Mouse (Mus musculus): Measurements from ENCODE around the gene Gclc.

Gene Gclc

GRCm38 (mm10) chr9:77753853-77754727 lies at the start of gene Gclc:
Gclc (plus strand) TSS chr9:77754535.
- peak; percentile 86 to 96 for DNase-seq

DNA sequence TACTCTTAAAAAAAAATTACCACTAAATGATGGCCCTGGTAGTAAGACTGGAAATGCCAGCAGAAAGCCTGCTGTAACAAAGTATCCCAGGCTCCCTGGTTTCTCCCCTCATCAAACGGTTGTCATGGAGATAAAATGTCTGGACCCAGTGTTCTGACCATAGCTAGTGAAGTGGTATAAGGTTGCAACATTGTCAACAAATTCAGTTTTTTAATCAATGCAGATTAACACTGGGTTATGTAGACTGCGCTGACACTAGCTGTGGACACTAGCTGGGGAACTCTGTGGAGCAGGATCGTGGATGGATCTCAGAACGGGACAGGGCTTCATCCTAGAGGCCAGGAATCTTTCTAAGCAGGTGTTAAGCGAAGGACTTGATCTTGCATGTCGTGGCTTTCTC lies 47.8 kb upstream of the Gclc start:
- DNase-seq = no peak

DNA sequence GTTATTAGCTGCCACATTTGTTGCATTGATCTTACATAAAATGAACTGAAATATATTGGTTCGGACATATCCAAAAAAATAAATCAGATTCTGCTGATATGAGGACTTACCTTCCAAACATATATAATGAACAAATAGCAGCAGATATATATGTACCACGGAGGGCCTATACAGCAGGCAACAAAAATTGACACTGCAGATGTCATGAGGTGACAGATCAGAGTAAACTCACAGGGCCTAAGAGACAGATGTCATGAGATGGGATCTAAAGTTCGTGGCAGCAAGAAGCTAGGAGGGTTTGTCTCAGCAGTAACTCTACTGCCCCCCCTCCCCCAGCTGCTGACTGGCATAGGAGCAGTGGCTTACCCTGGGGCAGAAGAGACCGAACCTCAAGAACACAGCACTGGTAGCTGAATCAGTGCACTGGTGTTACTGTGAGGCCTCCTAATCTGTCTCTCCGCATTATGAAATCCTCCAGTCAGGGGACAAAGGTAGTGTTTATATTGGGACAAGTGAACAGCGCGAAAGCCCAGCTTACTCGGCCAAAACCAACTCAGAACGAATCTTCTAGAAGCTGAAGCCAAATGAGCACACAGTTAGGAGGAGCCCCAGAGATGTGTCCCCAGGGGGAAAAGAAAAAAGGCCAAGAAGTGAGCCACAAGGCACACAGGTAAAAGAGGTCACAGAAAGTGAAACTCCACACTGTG lies 46.7 kb upstream of the Gclc start:
- no peak for DNase-seq

DNA sequence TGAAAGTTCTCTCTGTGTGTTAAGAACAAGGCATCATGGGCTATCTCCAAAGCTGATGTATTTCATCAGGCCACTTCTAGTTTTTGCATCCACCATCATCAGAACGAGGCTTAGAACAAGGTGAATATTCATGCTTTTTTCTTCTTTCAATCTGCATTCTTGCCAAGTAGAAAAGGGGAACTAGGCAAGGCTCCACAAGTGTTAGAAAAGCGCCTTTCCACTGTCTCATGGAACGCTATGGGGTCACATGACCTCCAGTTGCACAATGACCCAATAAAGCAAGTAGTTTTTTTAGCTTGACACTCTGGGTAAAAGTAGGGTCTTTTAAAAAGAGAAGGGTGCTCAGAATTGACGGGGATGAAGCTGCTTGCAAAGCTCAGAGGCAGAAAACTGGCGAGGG lies 45.4 kb upstream of the Gclc start:
- DNase-seq = no peak

DNA sequence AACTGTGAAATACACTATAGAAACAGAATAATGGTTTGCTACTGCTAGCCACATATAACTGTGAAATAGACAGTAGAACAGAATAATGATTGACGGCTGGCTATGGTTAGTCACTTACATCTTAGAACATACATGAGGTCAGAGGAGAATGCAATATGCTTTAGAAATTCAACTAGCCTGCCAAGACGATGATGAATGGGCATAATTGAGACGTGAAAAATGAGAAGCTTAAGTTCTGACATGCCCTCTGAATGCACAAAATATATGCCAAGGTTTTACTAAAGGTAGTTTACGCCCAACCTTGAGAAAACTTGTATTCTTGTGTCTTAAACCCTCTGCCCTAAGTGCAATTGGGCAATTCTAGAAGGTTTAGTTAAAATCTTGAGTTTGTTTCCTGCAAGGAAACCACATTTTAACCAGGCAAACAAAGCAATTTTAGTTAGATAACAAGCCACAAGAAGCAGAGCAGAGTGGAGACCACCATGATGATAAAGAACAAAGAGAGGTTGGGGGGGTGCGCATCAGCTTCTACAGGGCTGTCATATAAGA lies 43.2 kb upstream of the Gclc start:
- DNase-seq = no peak

DNA sequence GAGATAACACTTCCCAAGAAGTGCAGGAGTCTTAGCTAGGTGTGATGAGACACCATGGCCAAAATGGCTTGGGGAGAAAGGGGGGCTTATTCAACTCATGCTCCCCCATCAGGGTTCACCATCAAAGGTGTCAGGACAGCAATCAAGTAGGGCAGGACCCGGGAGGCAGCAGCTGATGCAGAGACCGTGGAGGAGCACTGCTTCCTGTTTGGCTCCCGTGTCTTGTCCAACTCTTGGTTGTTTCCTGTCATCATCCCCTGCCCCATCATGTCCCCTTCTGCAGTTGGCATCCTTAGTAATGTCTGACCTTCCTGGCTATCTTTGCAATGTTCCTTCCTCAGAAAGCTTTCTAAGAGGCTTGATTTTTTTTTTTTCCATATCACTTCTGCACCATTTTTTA lies 41.5 kb upstream of the Gclc start:
- no peak for DNase-seq

DNA sequence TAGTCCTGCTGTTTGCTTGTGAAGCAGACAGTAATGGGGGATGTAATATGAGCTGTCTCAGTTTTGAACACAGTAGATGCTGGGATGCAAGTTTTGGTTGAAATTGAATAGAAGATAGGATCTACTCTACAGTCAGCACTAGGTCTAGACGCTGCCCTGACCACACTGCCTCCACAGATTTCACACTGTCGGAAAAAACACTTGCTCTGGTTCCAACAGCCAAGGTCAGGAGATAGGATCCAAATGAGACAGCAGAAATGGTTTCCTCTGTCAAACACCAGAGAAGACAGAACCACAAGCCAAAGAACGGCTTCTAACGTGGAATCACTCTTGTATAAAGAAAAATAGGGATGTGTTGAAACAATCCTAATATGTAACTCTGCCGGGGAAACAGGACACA lies 41.0 kb upstream of the Gclc start:
- no peak for DNase-seq

- no peak for DNase-seq
Observed at GRCm38 (mm10) chr9:77715262-77715661, 39.1 kb upstream of the Gclc start.

DNA sequence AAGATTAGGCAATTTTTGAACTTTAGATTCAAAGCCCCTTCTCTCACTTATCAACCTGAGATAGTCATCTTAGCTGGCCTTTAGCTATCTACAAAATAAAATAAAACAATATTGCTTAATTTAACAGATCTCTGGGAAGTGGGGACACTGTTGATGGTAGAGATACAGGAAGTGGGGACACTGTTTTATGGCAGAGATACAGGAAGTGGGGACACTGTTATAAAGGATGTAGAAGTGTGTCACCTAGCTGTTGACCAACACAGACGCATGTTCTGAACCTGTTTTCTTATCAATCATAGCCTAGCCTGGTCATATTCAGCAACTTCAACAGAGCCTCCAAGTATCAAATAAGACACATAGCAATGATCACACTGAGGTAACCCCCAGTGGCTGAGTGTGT lies 38.3 kb upstream of the Gclc start:
- no peak for DNase-seq

- DNase-seq = no peak
Observed at GRCm38 (mm10) chr9:77717831-77718435, 36.4 kb upstream of the Gclc start.

GRCm38 (mm10) chr9:77718816-77719411 lies 35.4 kb upstream of the Gclc start:
- DNase-seq = no peak

DNA sequence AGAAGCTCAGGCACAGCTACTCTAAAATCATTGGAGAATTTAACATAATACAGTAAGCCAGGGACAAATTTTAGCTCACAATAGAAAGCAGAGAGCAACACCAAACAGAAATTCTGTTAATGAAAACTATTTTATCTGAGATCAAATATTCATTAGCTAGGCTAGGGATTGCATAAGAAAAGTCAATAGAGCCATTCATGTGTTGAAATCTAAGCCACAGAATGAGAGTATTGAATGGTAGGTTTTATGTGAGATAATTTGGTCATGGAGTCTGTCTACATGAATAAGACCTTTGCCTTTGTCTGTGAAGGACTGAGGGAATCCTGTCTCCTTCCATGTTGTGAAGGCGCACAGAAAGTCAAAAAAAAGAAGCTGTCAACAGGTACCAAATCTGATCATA lies 34.7 kb upstream of the Gclc start:
- DNase-seq = no peak

DNA sequence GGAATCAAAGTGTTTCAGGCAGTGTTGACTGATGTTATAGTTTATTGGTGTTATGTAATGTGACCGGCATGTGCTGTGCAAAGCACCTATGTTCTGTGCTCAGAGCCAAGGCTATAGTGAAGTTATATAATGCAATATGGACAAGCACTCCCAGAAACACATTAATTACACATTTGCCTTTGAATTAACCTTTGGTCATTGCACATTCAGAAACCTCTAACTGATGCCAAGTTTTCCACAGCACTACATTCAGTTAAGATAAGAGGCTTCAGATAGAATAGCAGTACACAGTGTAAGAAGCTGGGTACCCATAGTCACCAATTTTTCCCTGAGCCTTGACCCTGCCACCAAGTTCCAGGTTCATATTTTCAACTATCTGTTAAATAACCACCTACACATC lies 32.0 kb upstream of the Gclc start:
- DNase-seq = no peak

- no peak for DNase-seq
Observed at GRCm38 (mm10) chr9:77724216-77724615, 30.1 kb upstream of the Gclc start.

DNA sequence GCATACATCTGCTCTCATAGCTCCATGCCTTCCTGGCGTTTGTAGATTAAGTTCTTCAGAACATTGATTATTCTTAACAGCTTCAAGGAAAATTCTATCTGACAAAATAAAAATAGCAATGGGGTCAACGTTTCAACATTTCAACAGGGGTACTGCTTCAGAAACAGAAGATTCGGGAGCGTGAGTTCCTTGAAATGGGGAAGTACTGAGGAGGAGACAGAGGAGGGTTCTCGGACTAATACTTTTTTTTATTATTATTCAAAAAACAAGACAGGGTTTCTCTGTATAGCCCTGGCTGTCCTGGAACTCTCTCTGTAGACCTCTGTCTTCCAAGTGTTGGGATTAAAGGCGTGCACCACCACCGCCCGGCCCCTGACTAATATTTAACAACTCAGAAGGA lies 28.9 kb upstream of the Gclc start:
- no peak for DNase-seq

GRCm38 (mm10) chr9:77726018-77726684 lies 28.2 kb upstream of the Gclc start:
- DNase-seq = no peak

DNA sequence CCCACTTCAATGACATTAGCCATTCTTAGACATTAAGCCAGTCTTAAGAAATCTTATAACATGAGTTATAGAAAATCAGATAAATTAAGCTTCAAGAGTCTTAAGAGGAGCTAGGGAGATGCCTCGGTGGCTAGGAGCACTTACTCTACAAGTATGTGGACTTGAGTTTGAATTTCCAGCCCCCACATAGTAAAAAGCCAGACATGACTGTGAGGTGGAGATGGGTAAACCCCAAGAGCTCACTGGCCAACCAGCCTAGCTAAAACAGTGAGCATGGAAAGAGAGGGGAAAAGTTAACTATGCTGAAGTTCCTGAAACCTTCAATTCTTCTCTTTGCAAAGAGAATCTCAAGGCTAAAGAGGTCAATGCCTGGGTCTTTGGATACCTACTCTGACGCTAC lies 27.3 kb upstream of the Gclc start:
- no peak for DNase-seq

DNA sequence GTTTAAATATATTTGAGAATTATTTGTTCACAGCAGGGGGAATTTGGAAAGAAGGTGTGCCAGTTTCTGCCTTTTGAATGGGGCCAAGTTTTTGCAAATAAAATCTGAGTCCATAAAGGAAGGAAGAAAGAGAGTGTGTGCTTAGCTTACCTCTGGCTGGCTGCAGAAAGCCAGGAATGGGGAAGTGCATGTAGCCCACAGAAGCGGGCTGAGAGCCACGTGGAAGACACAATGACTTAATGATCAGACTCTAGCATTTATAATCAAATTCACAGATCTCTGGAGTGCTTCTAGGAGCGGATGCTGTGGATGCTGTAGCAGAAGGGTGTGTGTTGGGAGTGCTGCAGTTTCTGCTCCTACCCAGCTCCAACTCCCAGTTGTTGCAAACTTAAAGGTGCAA lies 22.3 kb upstream of the Gclc start:
- DNase-seq = no peak

DNA sequence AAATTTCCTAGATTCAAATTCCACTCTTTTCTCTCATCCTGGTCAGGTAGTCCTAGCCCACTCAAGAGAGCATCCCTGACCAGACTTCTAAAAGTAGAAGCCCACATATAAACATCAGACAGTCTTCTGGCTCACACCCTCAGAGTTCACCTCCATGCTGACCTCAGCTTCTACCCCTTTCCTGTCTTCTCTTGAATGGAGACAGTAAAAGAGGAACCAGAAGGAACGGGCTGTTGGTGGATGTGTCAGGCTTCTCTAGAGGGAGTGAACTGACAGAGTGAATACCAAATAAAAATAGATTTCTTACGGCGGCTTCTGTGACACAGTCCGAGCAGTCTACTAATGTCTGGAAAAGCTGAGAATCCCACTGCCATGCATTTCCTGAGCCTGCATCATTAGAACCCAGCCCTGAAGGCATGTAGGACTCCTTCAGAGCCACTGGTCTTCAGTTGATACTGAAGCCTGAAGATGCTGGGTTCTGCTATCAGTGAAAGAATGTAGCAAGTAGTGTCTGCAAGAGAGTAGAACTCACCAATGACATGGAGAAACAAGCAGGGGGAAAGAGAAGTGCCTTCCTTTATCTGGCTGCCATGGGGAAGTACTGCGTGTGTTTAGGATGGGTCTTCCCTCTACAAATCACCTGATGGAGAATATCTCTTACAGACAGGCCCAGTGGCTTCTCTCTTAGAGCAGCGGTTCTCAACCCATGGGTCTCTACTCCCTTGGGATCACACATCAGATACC lies 16.9 kb upstream of the Gclc start:
- DNase-seq = no peak

DNA sequence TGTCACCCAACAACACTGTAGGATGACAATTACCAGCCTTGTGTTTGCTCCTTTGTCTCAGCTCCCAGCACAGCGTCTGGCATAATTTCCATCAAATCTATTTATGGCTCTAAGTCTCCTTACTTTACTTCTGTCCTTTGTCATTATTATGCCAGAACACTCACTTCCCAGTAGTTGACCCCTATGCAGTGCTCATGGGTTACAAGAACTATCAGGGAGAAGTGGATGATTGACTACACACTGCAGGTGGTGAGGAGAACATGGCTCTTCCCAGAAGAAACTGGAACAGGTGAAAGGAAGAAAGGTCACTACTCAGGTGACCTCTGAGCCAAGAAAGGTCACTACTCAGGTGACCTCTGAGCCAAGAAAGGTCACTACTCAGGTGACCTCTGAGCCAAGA lies 12.9 kb upstream of the Gclc start:
- DNase-seq = no peak

DNA sequence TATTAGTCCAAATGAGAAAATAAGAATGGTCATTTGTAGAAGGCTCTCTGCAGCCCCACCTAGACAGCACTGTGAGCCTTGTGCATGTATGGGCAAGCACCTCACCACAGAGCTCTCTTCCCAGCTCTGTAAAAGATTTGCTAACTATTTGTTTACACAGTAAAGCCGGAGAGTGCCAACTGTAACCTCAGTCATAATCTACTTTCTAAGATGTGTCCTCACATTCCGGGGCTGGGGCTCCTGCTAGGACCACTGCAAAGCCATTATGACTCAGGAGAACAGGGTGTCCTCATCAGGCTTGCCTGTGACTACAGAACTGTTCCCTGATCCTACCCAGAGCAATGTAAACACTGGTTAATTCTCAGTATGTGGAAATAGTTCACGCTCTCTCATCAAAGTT lies 9.5 kb upstream of the Gclc start:
- DNase-seq = no peak

DNA sequence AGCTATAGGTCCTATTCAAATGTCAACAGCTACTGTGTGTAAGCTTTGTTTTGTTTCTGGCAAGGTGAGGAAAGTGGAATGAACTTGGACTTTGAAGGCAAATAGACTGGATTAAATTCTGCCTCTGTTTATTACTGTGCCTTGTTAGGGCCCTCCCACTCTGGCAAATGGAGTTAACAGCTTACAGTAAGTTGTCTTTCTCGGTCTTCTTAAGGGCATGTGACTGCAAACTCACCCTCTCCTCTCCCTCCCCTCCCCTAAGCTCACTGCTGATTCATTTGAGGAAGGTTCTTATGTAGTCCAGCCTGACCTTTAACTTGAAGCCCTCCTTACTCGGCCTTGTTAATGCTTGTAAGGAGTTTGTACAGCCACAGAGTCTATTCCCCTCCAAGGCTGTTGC lies 8.0 kb upstream of the Gclc start:
- DNase-seq = no peak

Data from cerebellum, adult 18-20 months (tissue).